8 mouse cellular contexts compared by ENCODE assay signal in genomic region chr7:126181487-126181886, GRCm38 (mm10). TPM values are rescaled to one million over a fixed set of nuclear protein-coding genes. Genes with fewer than 3 reads are reported as not detected.
DNase-seq lines count a peak whose midpoint lies in the region; ATAC-seq and TF ChIP-seq lines count a peak whose summit lies in the region.
"Had no signal": no experiment of that assay in that cellular context is flagged by ENCODE, and none has a peak within 500 bp of the region (broad histone marks: within the 10 kb centered on the region; RNA-seq: fewer than 3 reads in every experiment).

No protein-coding gene starts in this region.

- no peaks in the 10 kb centered on the region for H3K9me3 ChIP-seq in kidney, embryonic 15.5 days (replicated peaks)
- no peaks in the 10 kb centered on the region for H3K9me3 ChIP-seq in E14TG2a.4 (ENCODE audit: low read length)
- no peaks in the 10 kb centered on the region for H3K9me3 ChIP-seq in G1E (replicated peaks)
- no peaks in the 10 kb centered on the region for H3K9me3 ChIP-seq in liver, embryonic 11.5 days (ENCODE audit: control insufficient read depth, low read length)

- no peak for TF ChIP-seq CTCF in kidney, adult 2 months (conservative IDR thresholded peaks at IDR 0.05; ENCODE audit: insufficient read depth, insufficient read length, low read depth, low read length)
- no peak for TF ChIP-seq CTCF in E14TG2a.4 (conservative IDR thresholded peaks at IDR 0.05; ENCODE audit: low read length)
- TF ChIP-seq CTCF in G1E (IDR thresholded peaks at IDR 0.05; ENCODE audit: low read depth, low read length), result no peak

- H3K4me1 ChIP-seq in kidney, embryonic 15.5 days, result peaks cover 23% of the 10 kb centered on the region
- H3K4me1 ChIP-seq in kidney, adult 2 months (ENCODE audit: control insufficient read depth, insufficient read depth, low read length), result peaks cover 26% of the 10 kb centered on the region
- H3K4me1 ChIP-seq in E14TG2a.4 (replicated peaks; ENCODE audit: low read depth, low read length), result peaks cover 87% of the 10 kb centered on the region
- peaks cover 73% of the 10 kb centered on the region for H3K4me1 ChIP-seq in G1E (ENCODE audit: insufficient read depth, low read depth, low read length)
- peaks cover 64% of the 10 kb centered on the region for H3K4me1 ChIP-seq in liver, embryonic 11.5 days (replicated peaks; ENCODE audit: control insufficient read depth, insufficient read depth, low read length)

- no peak overlapping the region for H3K4me2 ChIP-seq in kidney, embryonic 15.5 days
- peak overlapping the region; percentile 39; the same call in 1 of the 2 replicates for H3K4me2 ChIP-seq in liver, embryonic 11.5 days

- no peak for TF ChIP-seq POLR2A in kidney, adult 2 months (IDR thresholded peaks at IDR 0.05; ENCODE audit: low read depth, low read length)

- H3K4me3 ChIP-seq in kidney, embryonic 15.5 days (replicated peaks), result no peak overlapping the region
- no peak overlapping the region for H3K4me3 ChIP-seq in kidney, adult 2 months (ENCODE audit: insufficient read depth, low read depth, low read length)
- peak overlapping the region; percentile 8; the same call in 1 of the 2 replicates for H3K4me3 ChIP-seq in E14TG2a.4 (replicated peaks; ENCODE audit: low read length)
- peak overlapping the region; percentile 52; the same call in 1 of the 2 replicates for H3K4me3 ChIP-seq in G1E (ENCODE audit: low read depth, low read length)
- no peak overlapping the region for H3K4me3 ChIP-seq in liver, embryonic 11.5 days (ENCODE audit: low read depth, low read length)

- H3K9ac ChIP-seq in kidney, embryonic 15.5 days, result no peak overlapping the region
- H3K9ac ChIP-seq in liver, embryonic 11.5 days (ENCODE audit: low read depth, low read length), result no peak overlapping the region

- peak overlapping the region; percentile 32; the same call in 1 of the 2 replicates for H3K27ac ChIP-seq in kidney, embryonic 15.5 days
- no peak overlapping the region for H3K27ac ChIP-seq in kidney, adult 2 months (ENCODE audit: insufficient read depth, low read depth, low read length)
- H3K27ac ChIP-seq in liver, embryonic 11.5 days (ENCODE audit: low read depth, low read length), result no peak overlapping the region; the same call in 1 of the 2 replicates

- no peaks in the 10 kb centered on the region for H3K36me3 ChIP-seq in kidney, embryonic 15.5 days
- no peaks in the 10 kb centered on the region for H3K36me3 ChIP-seq in kidney, adult 2 months (ENCODE audit: control insufficient read depth, insufficient read depth, low read length)
- H3K36me3 ChIP-seq in E14TG2a.4 (ENCODE audit: insufficient read depth, low read length) (peaks cover 31% of the 10 kb centered on the region), G1E (replicated peaks) (peaks cover 33% of the 10 kb centered on the region)
- H3K36me3 ChIP-seq in liver, embryonic 11.5 days (ENCODE audit: control insufficient read depth, insufficient read depth, low read length), result no peaks in the 10 kb centered on the region

- no peaks in the 10 kb centered on the region for H3K27me3 ChIP-seq in kidney, embryonic 15.5 days
- no peaks in the 10 kb centered on the region for H3K27me3 ChIP-seq in kidney, adult 2 months (replicated peaks; ENCODE audit: control insufficient read depth, insufficient read depth, low read length)
- H3K27me3 ChIP-seq in E14TG2a.4 (ENCODE audit: insufficient read depth, low read length) (no peaks in the 10 kb centered on the region), G1E (ENCODE audit: insufficient read depth, low read length) (no peaks in the 10 kb centered on the region)
- no peaks in the 10 kb centered on the region for H3K27me3 ChIP-seq in liver, embryonic 11.5 days (replicated peaks; ENCODE audit: control insufficient read depth, insufficient read depth, low read length)

- DNase-seq in kidney, adult 2 months, result no peak
- DNase-seq in G1E (ENCODE audit: low spot score), result no peak
- no peak for DNase-seq in liver, embryonic 11.5 days (ENCODE audit: low spot score)
- no peak for DNase-seq in cerebellum, postnatal 4 days (ENCODE audit: low spot score in 2 of 2)
- no peak for DNase-seq in right cerebral cortex, postnatal 14 days
- DNase-seq: cerebellum, adult 11-12 months had no signal

- no peak for ATAC-seq in kidney, embryonic 15.5 days (replicated peaks; ENCODE audit: low FRiP score)
- ATAC-seq in G1E (ENCODE audit: extremely low read depth, insufficient number of reproducible peaks, low FRiP score, poor library complexity, severe bottlenecking), result no peak
- ATAC-seq in liver, embryonic 11.5 days (replicated peaks; ENCODE audit: low FRiP score), result no peak

RNA-seq across cellular contexts. Expression of gene Xpo6, which starts 18.8 kb away (rescaled TPM):
- polyA plus RNA-seq in kidney, embryonic 15.5 days (2015; fragmentation: Nextera tagmentation; extraction: Ambion mirVana), result 48.5 and 54.7 TPM in 2 replicates
- polyA plus RNA-seq in kidney, adult 2 months (2012; rRNA removed), result 119 and 122 TPM in 2 replicates
- 240 and 242 TPM in 2 replicates for total RNA-seq in G1E (2014; fragmentation: Nextera tagmentation)
- 49.6 and 50.0 TPM in 2 replicates for total RNA-seq in G1E (2017)
- 114 and 180 TPM in 2 replicates for polyA plus RNA-seq in G1E (2012)
- polyA plus RNA-seq in liver, embryonic 11.5 days (2014; fragmentation: Nextera tagmentation; extraction: Ambion mirVana), result 58.7 and 59.7 TPM in 2 replicates

Comparison
In these comparisons a context has a peak if more than half of its experiments do, and no peak if none do; other contexts are left out.
1. H3K4me3 ChIP-seq: peak in E14TG2a.4 (single experiment) and G1E (single experiment); none in kidney, embryonic 15.5 days (single experiment), kidney, adult 2 months (single experiment) and liver, embryonic 11.5 days (single experiment).